Mouse (Mus musculus): ENCODE measurements at regions not wholly inside any gene's neighbourhood (a gene's known extent, or its start where the extent isn't known, plus 50 kb on each side); places are given as distances from the start of the nearest gene placed in this dataset.

- no peak for DNase-seq
- peaks cover 2% of the 10 kb centered on the region; the same call in 1 of the 2 replicates for H3K4me1 ChIP-seq (ENCODE audit: control insufficient read depth, insufficient read depth, low read length)
- no peaks in the 10 kb centered on the region for H3K36me3 ChIP-seq (ENCODE audit: control insufficient read depth, insufficient read depth, low read length)
- H3K27ac ChIP-seq: no peak overlapping the region
- H3K9ac ChIP-seq (ENCODE audit: low read depth, low read length): no peak overlapping the region
- H3K79me2 ChIP-seq (replicated peaks; ENCODE audit: control insufficient read depth, insufficient read depth, low read length): no peaks in the 10 kb centered on the region
- intact Hi-C loops (cut with DNase I): no loop called here
- TF ChIP-seq CTCF (IDR thresholded peaks at IDR 0.05) (no peak), EP300 (IDR thresholded peaks at IDR 0.05; ENCODE audit: insufficient read depth, low read depth, low read length) (no peak), POLR2A (IDR thresholded peaks at IDR 0.05; ENCODE audit: insufficient read depth, low read depth, low read length) (no peak)
- 99% methylated on average over 7 of the region's 7 CpGs for WGBS
- H3K4me3 ChIP-seq: no peak overlapping the region
- H3K27me3 ChIP-seq (ENCODE audit: control insufficient read depth, insufficient read depth, low read length): no peaks in the 10 kb centered on the region
Measured at GRCm38 (mm10) chr15:62125718-62126117, 1202.9 kb upstream of the A1bg start.

- WGBS: 88% methylated on average over 4 of the region's 4 CpGs
- Histone ChIP-seq H3K27me3 (ENCODE audit: control insufficient read depth, insufficient read depth, low read length) (no peaks in the 10 kb centered on the region), H3K4me1 (ENCODE audit: control insufficient read depth, insufficient read depth, low read length) (peaks cover 2% of the 10 kb centered on the region; the same call in 1 of the 2 replicates), H3K36me3 (ENCODE audit: control insufficient read depth, insufficient read depth, low read length) (no peaks in the 10 kb centered on the region), H3K27ac (no peak overlapping the region), H3K9ac (ENCODE audit: low read depth, low read length) (no peak overlapping the region), H3K4me3 (no peak overlapping the region), H3K79me2 (replicated peaks; ENCODE audit: control insufficient read depth, insufficient read depth, low read length) (no peaks in the 10 kb centered on the region)
- TF ChIP-seq POLR2A (IDR thresholded peaks at IDR 0.05; ENCODE audit: insufficient read depth, low read depth, low read length) (no peak), CTCF (IDR thresholded peaks at IDR 0.05) (no peak), EP300 (IDR thresholded peaks at IDR 0.05; ENCODE audit: insufficient read depth, low read depth, low read length) (no peak)
- intact Hi-C loops (cut with DNase I): no loop called here
- DNase-seq: no peak
Measured at GRCm38 (mm10) chr15:62123756-62124155, 1200.9 kb upstream of the A1bg start.

- Histone ChIP-seq H3K9ac (ENCODE audit: low read depth, low read length) (no peak overlapping the region), H3K79me2 (replicated peaks; ENCODE audit: control insufficient read depth, insufficient read depth, low read length) (no peaks in the 10 kb centered on the region), H3K27ac (no peak overlapping the region), H3K4me1 (ENCODE audit: control insufficient read depth, insufficient read depth, low read length) (no peaks in the 10 kb centered on the region), H3K27me3 (ENCODE audit: control insufficient read depth, insufficient read depth, low read length) (no peaks in the 10 kb centered on the region), H3K36me3 (ENCODE audit: control insufficient read depth, insufficient read depth, low read length) (no peaks in the 10 kb centered on the region), H3K4me3 (no peak overlapping the region)
- 95% methylated on average over 9 of the region's 9 CpGs for WGBS
- no peak for TF ChIP-seq CTCF (IDR thresholded peaks at IDR 0.05)
- no peak for TF ChIP-seq POLR2A (IDR thresholded peaks at IDR 0.05; ENCODE audit: insufficient read depth, low read depth, low read length)
- no peak for TF ChIP-seq EP300 (IDR thresholded peaks at IDR 0.05; ENCODE audit: insufficient read depth, low read depth, low read length)
- DNase-seq: no peak
- intact Hi-C loops (cut with DNase I): no loop called here
Measured at GRCm38 (mm10) chr15:62122265-62123023, 1199.6 kb upstream of the A1bg start.

GRCm38 (mm10) chr15:62121696-62122095 lies 1198.9 kb upstream of the A1bg start:
- no peak overlapping the region for H3K9ac ChIP-seq (ENCODE audit: low read depth, low read length)
- H3K4me3 ChIP-seq: no peak overlapping the region
- intact Hi-C loops (cut with DNase I): no loop called here
- TF ChIP-seq CTCF (IDR thresholded peaks at IDR 0.05): no peak
- no peak for TF ChIP-seq EP300 (IDR thresholded peaks at IDR 0.05; ENCODE audit: insufficient read depth, low read depth, low read length)
- no peaks in the 10 kb centered on the region for H3K36me3 ChIP-seq (ENCODE audit: control insufficient read depth, insufficient read depth, low read length)
- H3K4me1 ChIP-seq (ENCODE audit: control insufficient read depth, insufficient read depth, low read length): no peaks in the 10 kb centered on the region
- DNase-seq: no peak
- WGBS: 94% methylated on average over 4 of the region's 4 CpGs
- no peaks in the 10 kb centered on the region for H3K27me3 ChIP-seq (ENCODE audit: control insufficient read depth, insufficient read depth, low read length)
- H3K79me2 ChIP-seq (replicated peaks; ENCODE audit: control insufficient read depth, insufficient read depth, low read length): no peaks in the 10 kb centered on the region
- no peak overlapping the region for H3K27ac ChIP-seq

GRCm38 (mm10) chr15:62120735-62121134 lies 1197.9 kb upstream of the A1bg start:
- Histone ChIP-seq H3K9ac (ENCODE audit: low read depth, low read length) (no peak overlapping the region), H3K4me3 (no peak overlapping the region), H3K27ac (no peak overlapping the region), H3K4me1 (ENCODE audit: control insufficient read depth, insufficient read depth, low read length) (no peaks in the 10 kb centered on the region), H3K27me3 (ENCODE audit: control insufficient read depth, insufficient read depth, low read length) (no peaks in the 10 kb centered on the region), H3K79me2 (replicated peaks; ENCODE audit: control insufficient read depth, insufficient read depth, low read length) (no peaks in the 10 kb centered on the region), H3K36me3 (ENCODE audit: control insufficient read depth, insufficient read depth, low read length) (no peaks in the 10 kb centered on the region)
- no peak for TF ChIP-seq POLR2A (IDR thresholded peaks at IDR 0.05; ENCODE audit: insufficient read depth, low read depth, low read length)
- TF ChIP-seq EP300 (IDR thresholded peaks at IDR 0.05; ENCODE audit: insufficient read depth, low read depth, low read length): no peak
- TF ChIP-seq CTCF (IDR thresholded peaks at IDR 0.05): no peak
- intact Hi-C loops (cut with DNase I): no loop called here
- DNase-seq: no peak
- 57% methylated on average over 4 of the region's 4 CpGs for WGBS

- 59% methylated on average over 10 of the region's 10 CpGs for WGBS
- TF ChIP-seq CTCF (IDR thresholded peaks at IDR 0.05) (no peak), EP300 (IDR thresholded peaks at IDR 0.05; ENCODE audit: insufficient read depth, low read depth, low read length) (no peak), POLR2A (IDR thresholded peaks at IDR 0.05; ENCODE audit: insufficient read depth, low read depth, low read length) (no peak)
- Histone ChIP-seq H3K79me2 (replicated peaks; ENCODE audit: control insufficient read depth, insufficient read depth, low read length) (no peaks in the 10 kb centered on the region), H3K27ac (no peak overlapping the region), H3K9ac (ENCODE audit: low read depth, low read length) (no peak overlapping the region), H3K4me3 (no peak overlapping the region), H3K4me1 (ENCODE audit: control insufficient read depth, insufficient read depth, low read length) (no peaks in the 10 kb centered on the region), H3K27me3 (ENCODE audit: control insufficient read depth, insufficient read depth, low read length) (no peaks in the 10 kb centered on the region), H3K36me3 (ENCODE audit: control insufficient read depth, insufficient read depth, low read length) (no peaks in the 10 kb centered on the region)
- intact Hi-C loops (cut with DNase I): no loop called here
- DNase-seq: peak in 1 of 2 experiments; percentile 21
Measured at GRCm38 (mm10) chr15:62118997-62119396, 1196.2 kb upstream of the A1bg start.

Measured in heart, adult 2 months (tissue).